8 mouse cellular contexts compared by ENCODE assay signal in the genomic region with DNA sequence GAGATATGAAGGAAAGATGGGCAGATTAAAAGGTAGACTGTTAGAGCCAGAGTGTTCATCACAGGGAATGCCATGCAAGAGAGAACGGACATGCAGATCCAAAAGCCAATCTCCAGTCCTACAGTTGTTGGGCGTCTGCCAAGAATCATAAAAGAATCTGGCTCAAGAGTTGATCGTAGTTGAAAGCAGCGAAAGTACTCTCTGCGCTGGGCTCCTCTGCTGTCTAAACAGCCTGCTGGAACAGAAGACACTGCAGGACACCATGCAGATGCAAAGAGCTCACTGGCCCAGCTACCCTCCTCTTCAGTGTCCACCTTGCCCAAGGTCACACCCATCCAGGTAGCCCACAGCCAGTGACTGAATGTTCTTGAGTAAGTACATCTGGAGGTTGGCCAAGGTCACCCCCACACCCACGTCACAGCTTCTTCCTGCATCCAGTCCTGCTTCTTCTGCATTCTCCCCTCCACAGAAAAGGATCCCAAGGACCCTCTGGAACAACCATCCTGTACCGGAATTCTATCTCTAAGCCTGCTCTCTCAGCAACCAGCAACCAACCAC.
DNase-seq lines count a peak whose midpoint lies in the region.

No protein-coding gene starts in this region.

- peak; percentile 50 for DNase-seq in cerebellum, postnatal 10 days
- DNase-seq in cerebellum, adult 9-11 months: no peak
- peak; percentile 15 for DNase-seq in ovary, adult 18-20 months (ENCODE audit: low spot score)
- DNase-seq in ovary, postnatal 10 days (ENCODE audit: low spot score): no peak
- peak; percentile 49 to 55 for DNase-seq in kidney, postnatal 36 days
- DNase-seq in neural tube, embryonic 10.5 days (ENCODE audit: extremely low spot score, low spot score): no peak
- no peak for DNase-seq in urinary bladder, postnatal 4 days (ENCODE audit: low spot score in 2 of 2)
- DNase-seq in layer of hippocampus, postnatal 10 days (ENCODE audit: low spot score in 2 of 2): no peak

Comparison
In these comparisons a context has a peak if more than half of its experiments do, and no peak if none do; other contexts are left out.
1. DNase-seq: peak in cerebellum, postnatal 10 days (2 of 2), ovary, adult 18-20 months (single experiment) and kidney, postnatal 36 days (2 of 2); none in cerebellum, adult 9-11 months (single experiment), ovary, postnatal 10 days (single experiment), neural tube, embryonic 10.5 days (single experiment), urinary bladder, postnatal 4 days (0 of 2) and layer of hippocampus, postnatal 10 days (0 of 2).